Mouse (Mus musculus) liver, adult 2 months (tissue): ENCODE measurements around the gene Golgb1. TPM values are rescaled to one million over a fixed set of nuclear protein-coding genes. Genes with fewer than 3 reads are reported as not detected.

ENCODE experiments used
- DNase-seq: peaks from one replicate; pipeline ENCODE4 v3.0.0-alpha.2; 2011; ENCODE audit warnings: low read depth, low spot score; ENCODE audit errors: extremely low read depth
- H3K27ac ChIP-seq: fragments of 200-500 bp; replicated peaks from 2 replicates; pipeline ENCODE4 v1.5.1; 2012; ENCODE audit warnings: low read depth, mild to moderate bottlenecking, control low read depth, inconsistent platforms, low read length; ENCODE audit not compliant: insufficient read depth
- H3K27me3 ChIP-seq: fragments of 200-500 bp; 2 replicates; pipeline ENCODE4 v1.6.1; 2012; ENCODE audit warnings: mild to moderate bottlenecking, moderate library complexity, low read length, inconsistent platforms; ENCODE audit not compliant: control insufficient read depth, insufficient read depth
- H3K36me3 ChIP-seq: fragments of 200-500 bp; 2 replicates; pipeline ENCODE4 v1.6.1; 2012; ENCODE audit warnings: low read length, inconsistent platforms; ENCODE audit not compliant: control insufficient read depth, insufficient read depth
- H3K4me1 ChIP-seq: fragments of 200-500 bp; 2 replicates; pipeline ENCODE4 v1.6.1; 2011; ENCODE audit warnings: low read length; ENCODE audit not compliant: control insufficient read depth, insufficient read depth
- H3K4me3 ChIP-seq: fragments of 200-500 bp; 2 replicates; pipeline ENCODE4 v1.5.1; 2011; ENCODE audit warnings: low read depth, mild to moderate bottlenecking, control low read depth, low read length, moderate library complexity; ENCODE audit not compliant: insufficient read depth
- H3K79me2 ChIP-seq: fragments of 200-500 bp; 2 replicates; pipeline ENCODE4 v1.6.1; 2012; ENCODE audit warnings: inconsistent platforms, mild to moderate bottlenecking, low read length, moderate library complexity; ENCODE audit not compliant: control insufficient read depth, insufficient read depth
- H3K9ac ChIP-seq: fragments of 200-500 bp; 2 replicates; pipeline ENCODE4 v1.6.1; 2012; ENCODE audit warnings: low read depth, mild to moderate bottlenecking, control low read depth, inconsistent platforms, low read length
- CTCF ChIP-seq: fragments of 200-500 bp; IDR thresholded peaks from 2 replicates; pipeline ENCODE4 v1.5.1; 2011; ENCODE audit warnings: low read depth, low read length, control low read depth
- POLR2A ChIP-seq: fragments of 200-500 bp; IDR thresholded peaks from 2 replicates; pipeline ENCODE4 v1.6.1; 2011; ENCODE audit warnings: low read length, control low read depth; ENCODE audit not compliant: insufficient read depth; ENCODE audit errors: extremely low read depth
- WGBS: fragments of 180-500 bp; shearing (Covaris S2); methylation state at CpG from one replicate; pipeline ENCODE4 v1.1.7; 2018; 5-methylcytosine and 5-hydroxymethylcytosine counted together
- polyA plus RNA-seq: library from polyadenylated mRNA; depleted of rRNA; stranded (reverse); fragments of >200 nt; gene quantifications from 2 replicates; pipeline ENCODE4 v1.2.3, GENCODE M21; 2012
- total RNA-seq: library from RNA; depleted of rRNA; stranded (reverse); fragments of >200 nt; gene quantifications from 2 replicates; pipeline ENCODE4 v1.2.3, GENCODE M21; 2014

Golgb1 gene
- total and polyA plus RNA-seq, 2 experiments: 30.1 to 34.1 TPM

DNA sequence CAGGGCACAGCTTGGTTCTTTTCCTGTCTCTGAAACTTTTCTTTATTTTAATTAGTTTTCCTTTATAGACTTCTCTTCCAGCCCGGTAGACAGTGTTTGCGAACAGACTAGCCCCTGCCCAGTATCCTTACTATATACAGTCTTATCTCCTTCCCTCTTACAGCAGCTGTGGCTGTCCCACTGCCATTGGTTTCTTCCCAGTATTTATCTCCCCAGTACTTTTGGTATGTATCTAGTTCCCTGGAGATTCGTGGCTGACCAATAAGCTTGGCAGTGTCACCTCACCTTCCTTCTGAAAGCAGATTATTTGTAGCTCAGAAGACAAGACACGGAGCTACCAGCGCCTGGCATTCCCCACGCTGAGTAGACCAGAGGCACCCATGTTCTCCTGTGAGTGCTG, 21.8 kb downstream of the Golgb1 start:
- no peak overlapping the region for H3K27ac ChIP-seq
- WGBS: 89% methylated on average over 6 of the region's 6 CpGs
- H3K4me1 ChIP-seq: no peaks in the 10 kb centered on the region
- no peak for DNase-seq
- peaks cover 63% of the 10 kb centered on the region for H3K36me3 ChIP-seq
- H3K79me2 ChIP-seq: no peaks in the 10 kb centered on the region
- TF ChIP-seq POLR2A (no peak), CTCF (no peak)
- no peaks in the 10 kb centered on the region for H3K27me3 ChIP-seq
- H3K9ac ChIP-seq: no peak overlapping the region
- no peak overlapping the region for H3K4me3 ChIP-seq

DNA sequence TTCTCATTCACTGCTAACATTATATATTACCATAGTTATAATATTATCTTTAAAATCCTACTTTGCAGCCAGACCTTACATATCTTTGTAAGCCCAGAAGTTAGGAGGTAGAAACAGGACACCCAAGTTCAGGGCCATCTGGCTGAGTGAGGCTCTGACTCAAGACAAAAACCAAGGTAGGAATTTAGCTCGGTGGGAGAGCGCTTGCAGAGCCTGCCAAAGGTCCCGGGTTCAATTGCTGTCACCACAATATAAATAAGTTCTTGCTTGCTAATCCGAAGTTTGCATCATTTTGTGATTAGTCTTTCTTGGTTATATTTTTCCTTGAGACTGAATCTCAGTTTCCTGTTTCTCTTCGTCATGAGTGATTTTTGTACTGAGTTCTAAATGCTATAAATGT, 28.2 kb downstream of the Golgb1 start:
- Histone ChIP-seq H3K4me3 (no peak overlapping the region), H3K27ac (no peak overlapping the region), H3K79me2 (no peaks in the 10 kb centered on the region), H3K4me1 (no peaks in the 10 kb centered on the region), H3K9ac (no peak overlapping the region), H3K27me3 (no peaks in the 10 kb centered on the region), H3K36me3 (peaks cover 58% of the 10 kb centered on the region)
- DNase-seq: no peak
- no peak for TF ChIP-seq CTCF
- no peak for TF ChIP-seq POLR2A
- WGBS: 93% methylated on average over 5 of the region's 5 CpGs

DNA sequence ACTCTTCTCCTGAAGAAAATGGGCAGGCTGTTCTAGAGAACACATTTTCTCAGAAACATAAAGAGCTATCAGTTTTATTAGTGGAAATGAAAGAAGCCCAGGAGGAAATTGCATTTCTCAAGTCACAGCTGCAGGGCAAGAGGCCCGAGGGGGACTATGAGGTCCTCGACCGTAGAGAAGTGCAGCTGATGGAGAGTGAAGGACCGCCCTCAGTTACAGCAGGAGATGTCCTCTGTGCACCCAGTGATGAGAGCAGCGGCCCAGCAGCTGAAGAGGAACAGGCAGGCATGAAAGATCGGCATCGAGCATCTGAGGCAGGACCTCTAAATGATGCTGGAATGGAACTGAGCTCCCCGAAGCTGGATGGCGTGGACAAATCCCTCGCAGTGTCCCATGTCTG, 37.0 kb downstream of the Golgb1 start:
- Histone ChIP-seq H3K27me3 (no peaks in the 10 kb centered on the region), H3K4me3 (no peak overlapping the region), H3K36me3 (peaks cover 46% of the 10 kb centered on the region), H3K4me1 (no peaks in the 10 kb centered on the region), H3K79me2 (no peaks in the 10 kb centered on the region), H3K27ac (no peak overlapping the region), H3K9ac (no peak overlapping the region)
- TF ChIP-seq POLR2A: no peak
- TF ChIP-seq CTCF: no peak
- WGBS: 90% methylated on average over 10 of the region's 10 CpGs
- no peak for DNase-seq

DNA sequence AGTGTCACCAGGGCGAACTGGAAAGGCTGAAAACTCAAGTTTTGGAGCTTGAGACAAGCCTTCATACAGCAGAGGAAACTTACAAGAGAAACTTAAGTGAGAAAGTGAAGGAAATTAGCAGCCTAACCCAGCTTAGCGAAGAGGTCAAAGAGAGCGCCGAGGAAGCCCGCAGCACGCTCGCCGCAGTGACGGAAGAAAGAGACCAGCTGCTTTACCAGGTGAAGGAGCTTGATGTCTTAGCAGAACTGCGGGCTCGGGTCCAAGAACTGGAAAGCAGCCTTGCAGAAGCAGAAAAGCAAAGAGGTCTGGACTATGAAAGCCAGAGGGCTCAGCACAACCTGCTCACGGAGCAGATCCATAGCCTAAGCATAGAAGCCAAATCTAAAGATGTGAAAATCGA, 37.4 kb downstream of the Golgb1 start:
- WGBS: 96% methylated on average over 13 of the region's 13 CpGs
- Histone ChIP-seq H3K36me3 (peaks cover 46% of the 10 kb centered on the region), H3K79me2 (no peaks in the 10 kb centered on the region), H3K4me3 (no peak overlapping the region), H3K27ac (no peak overlapping the region), H3K9ac (no peak overlapping the region), H3K4me1 (no peaks in the 10 kb centered on the region), H3K27me3 (no peaks in the 10 kb centered on the region)
- TF ChIP-seq POLR2A: no peak
- TF ChIP-seq CTCF: no peak
- no peak for DNase-seq

DNA sequence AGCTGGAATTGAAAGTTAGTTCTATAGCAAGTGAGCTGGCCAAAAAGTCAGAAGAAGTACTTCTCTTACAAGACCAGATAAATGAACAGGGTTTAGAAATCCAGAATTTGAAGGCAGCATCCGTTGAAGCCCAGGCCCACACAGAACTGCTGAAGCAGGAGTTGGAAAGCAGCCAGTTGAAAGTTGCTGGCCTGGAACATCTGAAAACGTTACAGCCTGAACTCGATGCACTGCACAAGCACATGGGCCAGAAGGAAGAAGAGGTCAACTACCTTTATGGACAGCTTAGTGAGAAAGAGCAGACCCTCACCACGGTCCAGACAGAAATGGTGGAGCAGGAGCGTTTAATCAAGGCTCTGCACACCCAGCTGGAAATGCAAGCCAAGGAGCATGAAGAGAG, 39.3 kb downstream of the Golgb1 start:
- TF ChIP-seq CTCF (no peak), POLR2A (no peak)

DNA sequence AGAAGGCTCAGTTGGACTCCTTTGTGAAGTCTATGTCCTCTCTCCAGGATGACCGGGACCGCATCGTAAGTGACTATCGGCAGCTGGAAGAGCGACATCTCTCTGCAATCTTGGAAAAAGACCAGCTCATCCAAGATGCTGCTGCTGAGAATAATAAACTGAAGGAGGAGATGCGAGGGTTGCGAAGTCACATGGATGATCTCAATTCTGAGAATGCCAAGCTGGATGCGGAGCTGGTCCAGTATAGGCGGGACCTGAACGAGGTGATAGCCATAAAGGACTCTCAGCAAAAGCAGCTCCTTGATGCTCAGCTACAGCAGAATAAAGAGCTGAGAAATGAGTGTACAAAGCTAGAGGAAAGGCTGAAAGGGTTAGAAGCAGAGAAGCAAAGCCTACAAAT, 43.6 kb downstream of the Golgb1 start:
- WGBS: 98% methylated on average over 10 of the region's 10 CpGs
- Histone ChIP-seq H3K27ac (no peak overlapping the region), H3K36me3 (peaks cover 45% of the 10 kb centered on the region), H3K4me1 (no peaks in the 10 kb centered on the region), H3K27me3 (no peaks in the 10 kb centered on the region), H3K79me2 (no peaks in the 10 kb centered on the region), H3K4me3 (no peak overlapping the region), H3K9ac (no peak overlapping the region)
- TF ChIP-seq POLR2A (no peak), CTCF (no peak)
- no peak for DNase-seq

More for the DNA sequence above, 39.3 kb downstream of the Golgb1 start:
- 57% methylated on average over 5 of the region's 5 CpGs for WGBS
- H3K36me3 ChIP-seq: peaks cover 52% of the 10 kb centered on the region
- H3K9ac ChIP-seq: no peak overlapping the region
- H3K27ac ChIP-seq: no peak overlapping the region
- H3K4me3 ChIP-seq: no peak overlapping the region
- H3K4me1 ChIP-seq: no peaks in the 10 kb centered on the region
- H3K27me3 ChIP-seq: no peaks in the 10 kb centered on the region
- no peaks in the 10 kb centered on the region for H3K79me2 ChIP-seq
- no peak for DNase-seq
